Mouse (Mus musculus) adrenal gland (tissue): Measurements from ENCODE around the gene Kif14.
"Not testable (repeated sequence)": the region's sequence is repeated elsewhere in the genome, so short reads cannot be mapped to it uniquely, and the experiment has no call there.

ENCODE experiments used
- intact Hi-C: fragments of 180-260 bp; cut with DNase I; formaldehyde crosslinking; loops from one replicate; pipeline ENCODE4 v1.15.1; 2025

Gene Kif14

DNA sequence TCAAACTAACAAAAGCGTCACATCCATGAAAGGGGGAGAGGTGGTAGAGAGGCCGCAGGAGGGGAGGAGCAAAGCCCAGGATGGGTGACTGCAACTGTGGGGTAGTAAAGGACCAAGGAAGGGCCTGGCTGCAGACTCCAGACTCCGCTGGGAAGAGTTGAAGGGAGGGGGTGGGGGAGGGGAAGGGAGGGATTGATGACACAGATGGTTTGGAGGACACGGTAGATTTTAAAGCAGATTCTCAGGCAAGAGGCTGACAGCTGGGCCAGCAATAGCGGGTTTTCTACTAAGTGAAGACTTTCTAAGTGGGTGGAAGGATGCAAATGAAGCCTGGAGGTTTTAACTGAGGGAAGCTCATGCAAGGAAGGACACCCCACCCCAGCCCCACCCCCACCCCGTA, 4.3 kb downstream of the Kif14 start:
- intact Hi-C loops: no loop called here

DNA sequence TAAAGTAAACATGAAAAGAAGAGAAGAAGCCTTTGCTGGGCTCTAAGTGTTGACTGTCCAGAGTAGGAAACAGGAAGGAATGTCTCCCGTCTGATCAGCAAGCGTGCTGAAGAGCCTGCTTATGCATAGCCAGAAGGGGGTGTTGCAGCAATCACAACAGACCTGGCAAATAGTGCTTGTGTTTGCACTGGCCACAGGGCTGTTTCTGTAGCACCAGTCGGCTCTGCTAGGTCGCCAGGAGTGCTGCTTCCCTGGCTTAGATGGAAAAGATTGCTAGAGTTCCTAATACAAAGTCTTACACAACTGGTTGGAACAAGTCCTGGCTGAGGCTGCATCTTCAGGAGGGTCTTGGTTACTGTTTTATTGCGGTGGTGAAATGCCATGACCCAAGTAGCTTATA, 25.5 kb downstream of the Kif14 start:
- intact Hi-C loops: no loop called here

DNA sequence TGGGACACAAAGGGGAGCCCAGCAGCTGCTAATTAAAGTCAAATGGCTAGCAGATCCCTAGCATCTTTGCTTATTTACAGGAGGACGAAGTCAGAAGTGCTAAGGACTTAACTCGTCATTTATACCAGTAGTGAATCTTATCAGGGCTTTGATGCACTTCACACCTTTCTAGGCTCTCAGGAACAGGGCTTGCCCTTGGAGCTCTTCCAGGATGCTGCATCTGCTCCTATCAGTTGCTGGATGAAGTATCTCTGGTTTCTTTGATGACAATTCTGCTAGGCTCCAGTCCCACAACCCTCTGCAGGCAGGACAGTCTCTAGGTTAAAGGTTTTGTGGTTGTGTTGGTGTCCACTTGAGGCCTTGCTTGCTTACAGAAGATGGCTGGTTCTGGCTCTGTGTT, 26.1 kb downstream of the Kif14 start:
- intact Hi-C loops: no loop called here

DNA sequence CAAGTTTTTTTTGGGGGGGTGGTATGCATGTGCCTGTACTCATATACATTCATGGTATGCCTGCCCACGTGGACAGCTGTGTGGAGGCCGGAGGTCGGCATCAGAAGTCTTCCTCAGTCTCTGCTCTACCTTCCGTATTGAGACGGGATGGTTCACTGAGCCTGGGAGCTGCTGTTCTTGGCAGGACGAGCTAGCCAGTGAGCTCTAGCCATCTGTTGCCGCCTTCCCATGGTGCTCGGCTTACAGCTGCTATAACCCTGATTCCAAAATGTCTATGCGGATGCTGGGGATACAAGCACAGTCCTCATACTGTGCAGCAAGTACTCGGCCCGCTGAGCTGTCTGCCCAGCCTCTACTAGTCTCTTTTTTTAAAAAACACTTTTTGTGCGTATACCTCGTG, 33.2 kb downstream of the Kif14 start:
- intact Hi-C loops: no loop called here

DNA sequence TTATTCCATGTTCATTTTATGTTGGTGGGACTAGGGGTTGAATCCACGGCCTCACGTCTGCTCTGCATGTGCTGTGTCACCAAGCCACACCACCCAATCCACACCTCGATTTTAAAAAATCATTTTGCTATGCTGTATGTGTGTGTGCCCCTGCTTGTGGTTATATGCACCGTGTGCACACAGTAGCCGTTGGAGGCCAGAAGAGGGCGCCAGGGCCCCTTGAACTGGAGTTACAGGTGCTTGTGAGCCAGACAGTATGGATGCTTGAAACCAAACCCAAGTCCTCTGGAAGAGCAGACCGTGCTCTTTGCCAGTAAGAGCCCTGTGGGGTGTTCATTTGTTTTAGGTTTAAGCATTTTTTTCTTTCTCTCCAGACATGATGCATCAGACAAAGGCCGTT, 36.8 kb downstream of the Kif14 start:
- intact Hi-C loops: no loop called here

DNA sequence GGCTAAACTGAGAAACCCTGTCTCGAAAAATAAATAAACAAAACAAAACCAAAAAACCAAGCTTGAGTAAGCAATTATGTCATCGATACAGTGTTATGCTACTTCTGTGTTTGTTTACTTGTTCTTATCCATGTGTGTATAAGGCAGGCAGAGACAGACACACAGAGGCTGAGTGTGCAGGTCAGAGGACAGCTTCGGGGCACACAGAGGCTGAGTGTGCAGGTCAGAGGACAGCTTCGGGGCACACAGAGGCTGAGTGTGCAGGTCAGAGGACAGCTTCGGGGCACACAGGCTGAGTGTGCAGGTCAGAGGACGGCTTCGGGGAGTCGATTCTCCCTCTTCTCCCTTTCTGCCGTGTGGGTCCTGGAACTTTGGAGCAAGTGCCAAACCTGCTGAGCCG, 40.1 kb downstream of the Kif14 start:
- intact Hi-C loops: not testable (repeated sequence)

DNA sequence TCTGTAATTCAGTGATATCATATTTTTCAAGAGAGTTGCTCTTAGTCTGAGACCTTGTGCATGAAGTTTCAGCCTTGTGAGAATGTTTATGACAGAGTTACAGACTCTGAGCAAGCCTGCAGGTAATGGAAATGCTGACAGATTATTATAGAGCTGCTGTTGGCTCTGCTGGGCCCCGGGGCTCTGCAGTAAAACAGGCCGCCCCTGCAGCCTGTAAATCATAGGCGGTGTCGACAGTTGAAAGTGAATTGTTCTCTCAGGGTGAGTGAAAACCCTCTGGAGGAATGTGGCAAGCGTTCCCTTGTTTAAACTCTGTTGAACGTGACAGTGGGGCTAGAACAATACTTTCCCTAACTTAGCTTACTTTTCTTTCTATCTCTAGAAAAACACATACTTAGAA, 46.2 kb downstream of the Kif14 start:
- intact Hi-C loops: no loop called here

DNA sequence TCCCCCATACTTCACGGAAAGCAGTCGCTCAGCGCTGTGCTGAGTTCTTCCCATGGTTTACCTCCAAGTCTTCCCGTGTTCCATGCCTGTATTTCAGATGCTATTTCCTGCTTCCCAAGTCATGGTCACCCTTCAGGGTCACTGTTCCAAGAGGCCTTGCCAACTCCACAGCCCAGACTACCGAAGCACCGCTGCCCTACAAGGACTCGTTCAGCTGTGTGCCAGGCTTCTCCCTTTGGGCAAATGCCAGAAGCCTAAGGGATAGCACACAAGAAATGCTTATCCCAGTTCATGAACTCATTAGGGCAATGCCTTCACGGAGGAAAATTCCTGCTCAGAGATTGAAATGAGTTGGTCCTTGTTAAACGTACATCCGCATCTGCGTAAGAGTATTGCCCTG, 47.0 kb downstream of the Kif14 start:
- intact Hi-C loops: no loop called here

DNA sequence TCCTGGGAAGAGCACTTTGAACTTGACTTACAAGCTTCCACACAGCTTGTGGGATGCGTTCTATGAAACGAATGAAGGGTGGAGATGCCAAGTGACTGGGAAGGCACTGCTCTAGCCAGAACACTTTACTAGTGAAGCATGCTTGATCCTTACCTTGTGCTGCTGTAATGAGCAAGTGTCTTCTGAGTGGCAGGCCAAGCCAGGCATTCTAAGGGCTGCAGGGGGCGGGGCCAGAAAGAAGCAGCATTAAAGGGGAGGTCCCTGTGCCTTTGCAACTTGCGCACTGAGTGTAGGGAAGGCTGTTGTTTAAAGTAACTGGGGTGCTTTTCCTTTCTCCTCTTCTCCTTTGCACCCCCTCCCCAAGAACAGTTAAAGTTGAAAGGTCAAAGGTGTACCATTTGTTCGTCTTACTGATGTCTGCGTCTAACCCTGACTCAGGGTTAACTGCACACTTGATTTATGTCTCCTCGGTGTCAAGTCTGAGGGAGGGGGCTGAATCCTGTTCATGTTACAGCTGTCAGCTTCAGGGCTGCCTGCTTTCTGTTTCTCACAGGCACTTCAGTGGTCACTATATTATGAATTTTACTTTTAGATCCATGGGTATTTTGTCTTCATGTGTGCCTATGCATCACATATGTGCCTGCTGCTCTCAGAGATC, 52.7 kb downstream of the Kif14 start:
- intact Hi-C loops: loop anchor here (5.0 kb wide), 1 partner anchor 342 kb away; no protein-coding TSS in a partner anchor

DNA sequence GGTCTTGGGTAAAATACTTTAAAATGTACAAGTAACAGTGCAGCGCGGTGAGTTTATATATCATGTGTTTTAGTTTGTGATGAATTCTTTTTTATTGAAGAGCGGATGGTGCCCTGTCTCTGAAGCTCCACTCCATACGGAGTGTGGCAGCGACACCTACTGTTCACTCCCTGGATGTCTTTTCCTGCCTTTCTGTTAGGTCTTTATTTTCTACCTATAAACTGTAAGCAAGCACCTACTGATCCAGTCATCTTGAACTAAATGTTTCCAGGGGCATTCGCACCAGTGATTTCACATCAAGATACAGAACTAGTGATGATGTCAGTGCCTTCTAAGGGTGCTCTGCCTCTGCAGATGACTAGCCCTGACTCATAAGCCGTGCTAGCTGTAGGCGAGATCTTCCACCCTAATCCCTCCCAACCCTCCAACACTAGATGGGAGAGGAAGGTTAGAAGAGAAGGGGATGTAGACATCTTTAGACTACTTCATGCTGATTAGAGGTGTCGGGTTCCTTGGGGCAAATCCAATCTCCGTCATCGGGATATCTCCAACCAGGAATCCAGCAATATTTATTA, 55.3 kb downstream of the Kif14 start:
- intact Hi-C loops: no loop called here

DNA sequence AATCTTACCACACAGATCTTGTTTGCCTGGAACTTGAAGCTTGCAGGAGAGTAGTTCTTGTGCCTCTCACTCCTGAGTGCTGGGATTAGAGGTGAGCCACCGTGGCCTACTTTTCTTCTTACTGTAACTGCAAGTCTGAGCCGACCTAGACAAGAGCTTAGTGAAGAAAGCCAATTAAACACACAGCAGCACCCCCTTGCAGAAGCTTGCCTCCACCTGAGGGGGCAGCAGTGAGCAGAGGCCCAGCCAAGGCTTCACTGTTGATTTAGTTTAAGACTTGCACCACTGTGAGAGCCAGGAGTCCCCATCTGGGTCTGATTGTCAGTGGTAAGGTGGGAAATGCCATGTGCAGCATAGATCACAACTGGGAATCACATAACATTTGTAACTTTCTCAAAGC, 58.8 kb downstream of the Kif14 start:
- intact Hi-C loops: no loop called here

DNA sequence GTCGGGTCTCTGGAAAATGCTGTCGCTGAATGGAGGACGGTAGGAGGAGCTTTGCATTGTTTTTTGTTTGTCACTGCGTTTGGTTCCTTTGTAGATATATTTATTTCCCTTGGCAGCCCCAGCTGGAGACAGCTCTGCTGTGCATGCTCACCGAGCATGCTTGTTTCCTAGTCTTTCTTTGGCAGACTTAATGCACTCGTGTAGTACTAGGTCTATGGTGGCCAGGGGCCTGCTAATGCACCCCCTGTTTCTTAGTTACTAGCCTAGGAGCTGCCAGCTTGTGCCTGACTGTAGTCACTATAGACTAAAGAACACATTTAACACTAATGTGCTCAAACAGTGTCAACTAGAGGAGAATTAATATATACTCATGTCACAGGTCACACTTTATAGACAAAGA, 59.7 kb downstream of the Kif14 start:
- intact Hi-C loops: no loop called here

DNA sequence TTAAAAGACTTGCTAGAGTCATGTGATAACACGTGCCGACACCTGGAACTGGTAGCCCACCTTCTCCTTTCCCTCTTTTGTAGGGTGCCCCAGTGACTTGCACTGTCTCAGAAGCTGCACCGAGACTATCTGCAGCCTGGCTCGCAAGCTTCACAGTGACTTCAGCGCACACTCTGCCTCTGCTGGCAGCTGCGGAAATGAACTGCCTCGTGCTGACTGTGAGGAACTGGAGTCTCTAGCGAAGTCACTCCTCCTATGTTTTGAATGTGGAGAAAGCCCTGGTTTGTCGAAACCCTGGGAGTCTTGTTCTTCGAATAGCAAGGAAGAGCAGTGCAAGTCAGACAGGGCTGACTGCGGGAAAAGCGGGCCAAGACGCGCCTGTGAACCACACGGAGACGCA, 61.0 kb downstream of the Kif14 start:
- intact Hi-C loops: no loop called here

DNA sequence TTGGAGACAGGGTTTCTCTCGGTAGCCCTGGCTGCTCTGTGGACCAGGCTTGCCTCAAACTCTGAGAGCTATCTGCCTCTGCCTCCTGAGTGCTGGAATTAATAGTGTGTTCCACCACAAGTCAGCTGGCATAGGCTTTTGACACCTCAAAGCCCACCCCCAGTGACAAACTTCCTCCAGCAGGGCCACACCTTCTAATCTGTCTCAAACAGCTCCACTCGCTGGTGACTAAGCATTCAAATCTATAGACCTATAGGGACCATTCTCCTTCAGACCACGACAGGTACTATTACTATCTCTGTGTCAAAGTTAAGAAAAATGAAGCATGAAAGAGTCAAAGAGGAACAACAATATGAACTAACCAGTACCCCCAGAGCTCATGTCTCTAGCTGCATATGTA, 66.4 kb downstream of the Kif14 start:
- intact Hi-C loops: no loop called here

DNA sequence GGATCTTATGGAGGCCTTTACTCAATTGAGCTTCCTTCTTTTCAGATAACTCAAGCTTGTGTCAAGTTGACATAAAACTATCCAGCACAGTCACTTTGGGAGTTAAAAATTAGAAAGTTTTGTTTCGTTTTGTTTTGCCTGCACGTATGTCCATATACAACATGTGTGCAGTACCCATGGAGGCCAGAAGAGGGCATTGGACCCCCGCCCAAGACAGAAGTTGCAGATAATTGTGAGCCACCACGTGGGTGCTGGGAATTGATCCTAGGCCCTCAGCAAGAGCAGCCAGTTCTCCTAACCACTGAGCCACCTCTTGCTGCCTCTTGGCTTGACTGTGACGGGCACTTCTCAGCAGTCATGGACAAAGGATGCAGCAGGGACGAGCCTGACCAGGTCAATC, 70.8 kb downstream of the Kif14 start:
- intact Hi-C loops: no loop called here

DNA sequence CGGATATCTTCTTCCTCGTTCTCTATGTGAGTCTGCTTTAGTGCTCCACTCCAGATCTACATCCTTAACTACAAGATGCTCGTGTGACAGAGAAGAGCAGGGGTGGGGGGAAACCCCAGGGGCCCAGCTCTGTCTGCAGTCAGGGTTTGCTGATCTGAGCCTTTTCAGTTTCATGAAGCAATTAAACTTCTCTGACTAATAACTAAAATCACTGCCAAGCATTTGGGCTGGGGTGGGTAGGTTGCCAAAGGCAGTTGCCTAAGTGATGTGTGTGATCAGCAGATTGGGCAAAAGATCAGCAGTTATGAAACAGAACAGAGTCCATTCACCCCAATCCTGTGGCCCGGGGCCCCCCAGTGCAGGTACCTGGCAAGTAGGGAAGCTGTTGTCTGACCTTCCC, 72.1 kb downstream of the Kif14 start:
- intact Hi-C loops: no loop called here

DNA sequence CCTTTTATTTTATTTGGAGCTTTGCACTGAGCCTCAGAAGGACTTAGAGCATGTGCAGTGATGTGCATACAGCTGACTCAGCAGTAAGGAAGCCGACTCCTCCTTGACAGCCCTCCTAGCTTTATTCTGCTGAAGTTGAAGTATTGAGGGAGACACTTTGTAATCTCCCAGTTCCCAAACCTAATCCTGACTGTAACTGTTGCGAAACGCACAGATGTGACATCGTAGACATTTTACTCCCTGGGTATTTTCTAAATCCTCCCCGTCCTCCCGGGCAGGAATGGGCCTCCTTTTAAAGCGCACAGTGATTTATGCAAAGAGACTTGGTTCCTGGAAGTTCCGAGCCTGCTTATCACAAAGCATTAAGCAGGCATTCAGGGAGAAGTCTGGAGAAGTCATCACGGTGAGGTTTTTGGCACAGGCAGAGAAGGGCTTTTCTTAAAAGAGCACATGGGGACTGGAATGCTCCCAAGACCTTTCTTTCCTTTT, 74.3 kb downstream of the Kif14 start:
- intact Hi-C loops: no loop called here

DNA sequence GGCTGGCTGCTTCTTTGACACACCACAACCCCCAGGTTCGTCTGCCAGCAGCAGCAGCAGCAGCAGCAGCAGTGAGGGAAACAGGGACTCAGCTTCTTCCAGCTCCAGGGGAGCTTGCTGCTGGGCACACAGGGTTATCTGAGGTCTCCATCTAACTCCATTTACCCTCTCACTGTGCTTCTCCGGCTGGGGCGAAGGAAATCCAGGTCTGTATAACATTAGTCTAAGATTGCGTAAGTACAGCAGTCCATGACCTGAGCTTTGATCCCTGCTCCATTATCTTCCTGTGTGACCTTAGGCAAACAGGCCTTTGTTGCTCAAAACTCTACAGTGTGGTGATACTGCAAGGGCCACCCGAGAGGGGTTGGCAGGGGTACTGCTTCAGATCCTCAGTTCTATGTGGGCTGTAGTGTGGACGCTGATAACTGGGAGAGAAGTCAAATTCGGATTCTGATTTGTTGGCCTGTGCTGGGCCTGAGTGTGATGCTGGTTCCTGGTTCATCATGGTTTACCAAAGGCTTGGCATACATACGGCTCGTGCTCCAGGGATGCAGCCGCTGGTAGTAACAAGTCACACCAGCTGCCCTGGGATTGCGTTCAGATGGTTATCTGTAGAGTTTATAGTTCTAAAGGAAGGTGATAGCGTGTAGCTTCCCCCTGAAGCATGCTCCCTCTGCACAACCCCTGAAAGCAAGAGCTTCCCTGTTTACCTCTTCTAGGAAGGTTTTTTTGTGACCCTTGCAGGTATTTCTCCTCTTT, 75.7 kb downstream of the Kif14 start:
- intact Hi-C loops: no loop called here

DNA sequence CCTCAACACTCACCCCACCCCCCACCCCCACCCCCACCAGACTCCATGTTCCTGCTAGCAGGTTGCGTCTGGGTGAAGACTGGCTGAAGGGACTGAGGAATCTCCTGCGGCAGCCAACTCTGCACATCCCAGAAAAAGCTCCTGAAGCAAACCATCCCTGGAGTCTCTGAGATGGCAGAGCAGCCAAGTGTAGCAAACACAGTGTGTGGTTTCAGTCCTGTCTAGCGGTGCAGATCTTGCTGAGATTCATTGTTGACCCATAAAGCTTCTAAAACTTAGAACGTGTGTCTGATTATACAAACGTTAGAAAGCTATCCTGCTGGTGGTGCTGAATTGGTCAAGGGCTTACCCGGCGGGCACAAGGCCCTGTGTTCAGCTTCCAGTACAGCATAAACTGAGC, 77.8 kb downstream of the Kif14 start:
- intact Hi-C loops: no loop called here

DNA sequence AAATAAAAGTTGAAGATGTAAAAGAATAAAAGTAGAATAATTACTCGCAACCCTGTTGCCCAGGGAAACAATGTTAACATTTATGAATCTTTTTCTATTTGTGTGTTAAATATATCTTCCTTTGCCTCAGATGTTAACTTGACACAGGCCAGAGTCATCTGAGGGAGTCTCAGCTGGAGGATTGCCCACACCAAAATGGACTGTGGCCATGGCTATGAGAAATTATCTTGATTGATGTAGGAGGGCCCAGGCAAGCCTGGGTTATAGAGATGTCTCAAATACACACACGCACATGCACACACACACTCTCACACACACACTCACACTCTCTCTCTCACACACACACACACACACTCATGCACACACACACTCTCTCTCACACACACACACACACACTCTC, 80.9 kb downstream of the Kif14 start:
- intact Hi-C loops: no loop called here

DNA sequence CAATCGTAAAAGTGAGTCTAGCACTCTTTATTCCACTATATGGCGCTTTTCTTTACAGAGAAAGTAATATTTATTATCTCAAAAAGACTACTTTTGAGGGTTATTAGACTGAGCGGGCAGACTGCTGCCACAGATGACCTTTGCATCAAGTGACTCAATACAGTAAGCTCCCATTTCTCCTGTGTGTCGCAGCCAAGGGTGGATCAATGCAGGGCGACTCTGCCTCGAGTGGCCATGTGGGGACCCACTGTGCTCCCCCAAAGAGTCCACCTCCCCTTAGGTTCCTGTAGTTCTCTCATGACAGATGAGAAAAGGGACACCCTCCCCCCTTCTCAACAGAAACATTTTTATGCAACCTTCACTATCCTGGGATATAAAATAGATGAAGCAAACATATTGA, 84.1 kb downstream of the Kif14 start:
- intact Hi-C loops: loop anchor here (2.0 kb wide), 1 partner anchor 199 kb away; no protein-coding TSS in a partner anchor

DNA sequence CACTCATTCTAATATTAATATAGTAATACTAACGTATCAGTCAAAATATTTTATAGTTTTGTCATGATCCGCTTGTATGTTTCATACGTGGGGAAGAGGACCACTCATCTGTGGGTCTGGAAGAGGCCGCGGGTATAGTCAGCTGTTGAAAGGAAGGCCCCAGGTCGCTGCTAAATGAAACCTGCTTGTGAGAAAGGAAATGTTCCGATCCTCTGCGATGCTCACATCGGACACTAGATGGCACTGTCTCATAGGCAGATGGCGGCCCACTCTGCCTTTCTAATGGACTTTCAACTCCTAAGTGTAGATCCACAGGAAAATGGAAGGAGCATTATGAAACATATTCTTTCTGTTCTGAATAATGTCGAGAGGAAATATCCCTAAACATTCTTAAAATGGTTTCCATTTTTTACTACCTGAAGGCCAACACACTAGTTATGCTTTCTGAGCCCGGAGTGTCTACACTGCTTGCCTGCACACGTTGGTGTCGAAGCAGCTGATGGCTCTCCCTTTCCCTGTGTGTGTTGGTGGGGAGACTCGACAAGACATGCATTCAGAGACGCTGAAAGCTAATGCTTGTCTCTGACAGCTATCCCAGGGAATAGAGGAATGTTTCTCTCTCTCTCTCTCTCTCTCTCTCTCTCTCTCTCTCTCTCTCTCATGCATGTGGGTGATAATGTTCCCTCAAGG, 84.9 kb downstream of the Kif14 start:
- intact Hi-C loops: loop anchor here (2.0 kb wide), 1 partner anchor 198 kb away; no protein-coding TSS in a partner anchor
